Mouse (Mus musculus) limb, embryonic 11.5 days (tissue): ENCODE results near the gene Map4k4. TPM values are rescaled to one million over a fixed set of nuclear protein-coding genes. Genes with fewer than 3 reads are reported as not detected.

ENCODE experiments used
- ATAC-seq: fragments of 200-750 bp; cut with Nextera tagmentation; 2 replicates; pipeline ENCODE4 v1.8.0; 2017; ENCODE audit warnings: low read depth; ENCODE audit not compliant: insufficient number of reproducible peaks, low FRiP score, low TSS enrichment
- DNase-seq: peaks from one replicate; pipeline ENCODE4 v3.0.0-alpha.2; 2015; ENCODE audit warnings: low spot score
- H3K27ac ChIP-seq: fragments of 300-500 bp; sonication (generic); replicated peaks from 2 replicates; pipeline ENCODE4 v1.5.1; 2014; ENCODE audit warnings: low read depth, mild to moderate bottlenecking, low read length
- H3K27me3 ChIP-seq: fragments of 300-500 bp; sonication (generic); 2 replicates; pipeline ENCODE4 v1.6.1; 2014; ENCODE audit warnings: mild to moderate bottlenecking, low read length, mixed read lengths; ENCODE audit not compliant: control insufficient read depth, insufficient read depth
- H3K36me3 ChIP-seq: fragments of 300-500 bp; sonication (generic); 2 replicates; pipeline ENCODE4 v1.6.1; 2014; ENCODE audit warnings: mild to moderate bottlenecking, low read length, moderate library complexity, mixed read lengths; ENCODE audit not compliant: control insufficient read depth, insufficient read depth
- H3K4me1 ChIP-seq: fragments of 300-500 bp; sonication (generic); 2 replicates; pipeline ENCODE4 v1.6.1; 2014; ENCODE audit warnings: low read length, mixed read lengths; ENCODE audit not compliant: control insufficient read depth, insufficient read depth
- H3K4me2 ChIP-seq: fragments of 300-500 bp; sonication (generic); 2 replicates; pipeline ENCODE4 v1.6.1; 2014; ENCODE audit warnings: low read depth, mild to moderate bottlenecking, moderate library complexity; ENCODE audit not compliant: severe bottlenecking
- H3K4me3 ChIP-seq: fragments of 300-500 bp; sonication (generic); 2 replicates; pipeline ENCODE4 v1.5.1; 2014; ENCODE audit warnings: low read depth, low read length
- H3K9ac ChIP-seq: fragments of 300-500 bp; sonication (generic); 2 replicates; pipeline ENCODE4 v1.6.1; 2014; ENCODE audit warnings: mild to moderate bottlenecking, low read length
- H3K9me3 ChIP-seq: fragments of 300-500 bp; sonication (generic); 2 replicates; pipeline ENCODE4 v1.6.1; 2016; ENCODE audit warnings: low read length; ENCODE audit not compliant: control insufficient read depth
- WGBS: fragments of 180-500 bp; shearing (Covaris S2); extraction: QIAGEN DNeasy Blood & Tissue Kit; methylation state at CpG from one replicate; pipeline ENCODE4 v1.1.7; 2014; 5-methylcytosine and 5-hydroxymethylcytosine counted together
- polyA plus RNA-seq: library from polyadenylated mRNA; unstranded; fragments of >200 nt; fragmentation: Nextera tagmentation; extraction: Ambion mirVana; gene quantifications from 2 replicates; pipeline ENCODE4 v1.2.1, GENCODE M21; 2014

Gene Map4k4
- polyA plus RNA-seq, 1 experiment from 2014 or later, result 38.0 TPM

GRCm38 (mm10) chr1:40015066-40015678 is 114.5 kb downstream of the Map4k4 start:
- no peak for ATAC-seq
- 80% methylated on average over 7 of the region's 7 CpGs for WGBS
- Histone ChIP-seq H3K4me2 (no peak overlapping the region), H3K9me3 (no peaks in the 10 kb centered on the region), H3K9ac (no peak overlapping the region), H3K36me3 (peaks cover 27% of the 10 kb centered on the region), H3K27ac (no peak overlapping the region), H3K27me3 (no peaks in the 10 kb centered on the region), H3K4me1 (no peaks in the 10 kb centered on the region), H3K4me3 (no peak overlapping the region)
- DNase-seq, result no peak

GRCm38 (mm10) chr1:40021617-40022016 is 120.9 kb downstream of the Map4k4 start:
- no peak overlapping the region for H3K4me2 ChIP-seq
- H3K9ac ChIP-seq, result no peak overlapping the region
- no peaks in the 10 kb centered on the region for H3K9me3 ChIP-seq
- DNase-seq (no peak), ATAC-seq (no peak)
- no peak overlapping the region for H3K27ac ChIP-seq
- H3K4me3 ChIP-seq, result no peak overlapping the region
- peaks cover 17% of the 10 kb centered on the region for H3K36me3 ChIP-seq
- WGBS, result 96% methylated on average over 4 of the region's 4 CpGs
- H3K27me3 ChIP-seq, result no peaks in the 10 kb centered on the region
- no peaks in the 10 kb centered on the region for H3K4me1 ChIP-seq

- H3K27ac ChIP-seq, result no peak overlapping the region
- no peaks in the 10 kb centered on the region for H3K9me3 ChIP-seq
- H3K27me3 ChIP-seq, result no peaks in the 10 kb centered on the region
- H3K4me1 ChIP-seq, result no peaks in the 10 kb centered on the region
- no peak overlapping the region for H3K9ac ChIP-seq
- WGBS, result 94% methylated on average over 9 of the region's 9 CpGs
- peaks cover 18% of the 10 kb centered on the region for H3K36me3 ChIP-seq
- no peak overlapping the region for H3K4me3 ChIP-seq
- H3K4me2 ChIP-seq, result no peak overlapping the region
- DNase-seq (no peak), ATAC-seq (no peak)
These were observed 121.9 kb downstream of the Map4k4 start for GRCm38 (mm10) chr1:40022472-40023135.

GRCm38 (mm10) chr1:40023206-40023605 is 122.5 kb downstream of the Map4k4 start:
- Histone ChIP-seq H3K27ac (no peak overlapping the region), H3K9me3 (no peaks in the 10 kb centered on the region), H3K4me1 (no peaks in the 10 kb centered on the region), H3K4me2 (no peak overlapping the region), H3K36me3 (peaks cover 18% of the 10 kb centered on the region), H3K27me3 (no peaks in the 10 kb centered on the region), H3K4me3 (no peak overlapping the region), H3K9ac (no peak overlapping the region)
- DNase-seq (no peak), ATAC-seq (no peak)
- 94% methylated on average over 15 of the region's 15 CpGs for WGBS

- no peak for DNase-seq
- no peak overlapping the region for H3K27ac ChIP-seq
- WGBS, result 92% methylated on average over 3 of the region's 3 CpGs
These were observed 123.0 kb downstream of the Map4k4 start for GRCm38 (mm10) chr1:40023748-40024147.

GRCm38 (mm10) chr1:40024554-40025320 is 124.0 kb downstream of the Map4k4 start:
- ATAC-seq, result no peak
- no peaks in the 10 kb centered on the region for H3K27me3 ChIP-seq
- H3K9me3 ChIP-seq, result no peaks in the 10 kb centered on the region
- H3K27ac ChIP-seq, result no peak overlapping the region
- no peak overlapping the region for H3K4me2 ChIP-seq
- H3K4me1 ChIP-seq, result no peaks in the 10 kb centered on the region
- no peak overlapping the region for H3K4me3 ChIP-seq
- WGBS, result 95% methylated on average over 27 of the region's 27 CpGs
- no peak overlapping the region for H3K9ac ChIP-seq
- peaks cover 18% of the 10 kb centered on the region for H3K36me3 ChIP-seq
- DNase-seq, result no peak

More at GRCm38 (mm10) chr1:40023748-40024147, 123.0 kb downstream of the Map4k4 start:
- Histone ChIP-seq H3K9ac (no peak overlapping the region), H3K4me1 (no peaks in the 10 kb centered on the region), H3K36me3 (peaks cover 18% of the 10 kb centered on the region), H3K27me3 (no peaks in the 10 kb centered on the region), H3K9me3 (no peaks in the 10 kb centered on the region), H3K4me2 (no peak overlapping the region), H3K4me3 (no peak overlapping the region)
- ATAC-seq, result no peak

- no peak for ATAC-seq
- no peaks in the 10 kb centered on the region for H3K9me3 ChIP-seq
These were observed 124.7 kb downstream of the Map4k4 start for GRCm38 (mm10) chr1:40025416-40025815.

GRCm38 (mm10) chr1:40027116-40027620 is 126.5 kb downstream of the Map4k4 start:
- DNase-seq (no peak), ATAC-seq (no peak)
- 84% methylated on average over 7 of the region's 7 CpGs for whole genome bisulfite sequencing
- no peaks in the 10 kb centered on the region for H3K27me3 ChIP-seq
- no peaks in the 10 kb centered on the region for H3K4me1 ChIP-seq
- H3K4me2 ChIP-seq, result no peak overlapping the region
- H3K36me3 ChIP-seq, result peaks cover 15% of the 10 kb centered on the region
- no peak overlapping the region for H3K9ac ChIP-seq
- H3K27ac ChIP-seq, result no peak overlapping the region
- no peaks in the 10 kb centered on the region for H3K9me3 ChIP-seq
- no peak overlapping the region for H3K4me3 ChIP-seq

More at GRCm38 (mm10) chr1:40025416-40025815, 124.7 kb downstream of the Map4k4 start:
- H3K4me3 ChIP-seq, result no peak overlapping the region
- no peak overlapping the region for H3K4me2 ChIP-seq
- no peak overlapping the region for H3K9ac ChIP-seq
- H3K4me1 ChIP-seq, result no peaks in the 10 kb centered on the region
- WGBS, result 95% methylated on average over 5 of the region's 5 CpGs
- H3K27ac ChIP-seq, result no peak overlapping the region
- peaks cover 17% of the 10 kb centered on the region for H3K36me3 ChIP-seq
- H3K27me3 ChIP-seq, result no peaks in the 10 kb centered on the region
- DNase-seq, result no peak
